Comparison of ENCODE assay signal across 47 mouse cellular contexts in genomic region chr3:124555092-124555491, GRCm38 (mm10). TPM values are rescaled to one million over a fixed set of nuclear protein-coding genes. Genes with fewer than 3 reads are reported as not detected.
"Had no signal": no experiment of that assay in that cellular context is flagged by ENCODE, and none has a peak within 500 bp of the region (broad histone marks: within the 10 kb centered on the region; RNA-seq: fewer than 3 reads in every experiment).

No protein-coding gene starts in this region.

- H3K4me3 ChIP-seq: limb, embryonic 10.5 days; limb, embryonic 12.5 days; limb, embryonic 13.5 days; limb, embryonic 15.5 days; liver, embryonic 12.5 days; liver, embryonic 13.5 days; liver, embryonic 15.5 days; lung, embryonic 15.5 days; megakaryocyte, embryonic 14.5 days; midbrain, embryonic 10.5 days; midbrain, embryonic 12.5 days; midbrain, embryonic 13.5 days; midbrain, embryonic 15.5 days; myocyte; neural tube, embryonic 12.5 days had no signal

- H3K4me2 ChIP-seq: limb, embryonic 12.5 days; limb, embryonic 13.5 days; limb, embryonic 15.5 days; liver, embryonic 11.5 days; liver, embryonic 12.5 days; liver, embryonic 13.5 days; liver, embryonic 15.5 days; lung, embryonic 14.5 days; lung, embryonic 15.5 days; midbrain, embryonic 11.5 days; midbrain, embryonic 12.5 days; midbrain, embryonic 13.5 days; midbrain, embryonic 15.5 days; neural tube, embryonic 12.5 days had no signal

- H3K9me3 ChIP-seq: limb, embryonic 10.5 days; limb, embryonic 12.5 days; limb, embryonic 13.5 days; limb, embryonic 15.5 days; liver, embryonic 12.5 days; liver, embryonic 13.5 days; liver, embryonic 15.5 days; lung, embryonic 15.5 days; megakaryocyte, embryonic 14.5 days; midbrain, embryonic 10.5 days; midbrain, embryonic 12.5 days; midbrain, embryonic 13.5 days; midbrain, embryonic 15.5 days; neural tube, embryonic 12.5 days had no signal

- ATAC-seq: liver, embryonic 12.5 days; liver, postnatal 0 days; lung, postnatal 0 days; midbrain, embryonic 13.5 days; midbrain, embryonic 15.5 days; midbrain, embryonic 16.5 days had no signal

- H3K9ac ChIP-seq: limb, embryonic 12.5 days; limb, embryonic 13.5 days; limb, embryonic 15.5 days; liver, embryonic 12.5 days; liver, embryonic 13.5 days; liver, embryonic 14.5 days; liver, embryonic 15.5 days; liver, postnatal 0 days; lung, embryonic 14.5 days; lung, embryonic 15.5 days; midbrain, embryonic 12.5 days; midbrain, embryonic 13.5 days; midbrain, embryonic 15.5 days; neural tube, embryonic 12.5 days had no signal

- H3K36me3 ChIP-seq: limb, embryonic 10.5 days; limb, embryonic 12.5 days; limb, embryonic 13.5 days; limb, embryonic 15.5 days; liver, embryonic 12.5 days; liver, embryonic 13.5 days; liver, embryonic 15.5 days; lung, embryonic 15.5 days; midbrain, embryonic 10.5 days; midbrain, embryonic 12.5 days; midbrain, embryonic 13.5 days; midbrain, embryonic 15.5 days; neural tube, embryonic 12.5 days had no signal

- H3K4me1 ChIP-seq: limb, embryonic 10.5 days; limb, embryonic 12.5 days; limb, embryonic 13.5 days; limb, embryonic 15.5 days; liver, embryonic 12.5 days; liver, embryonic 13.5 days; liver, embryonic 15.5 days; lung, embryonic 15.5 days; megakaryocyte, embryonic 14.5 days; midbrain, embryonic 10.5 days; midbrain, embryonic 12.5 days; midbrain, embryonic 13.5 days; midbrain, embryonic 15.5 days; neural tube, embryonic 12.5 days had no signal

- H3K27ac ChIP-seq: limb, embryonic 10.5 days; limb, embryonic 12.5 days; limb, embryonic 13.5 days; limb, embryonic 15.5 days; liver, embryonic 12.5 days; liver, embryonic 13.5 days; liver, embryonic 14.5 days; liver, embryonic 15.5 days; lung, embryonic 15.5 days; macrophage; midbrain, embryonic 10.5 days; midbrain, embryonic 12.5 days; midbrain, embryonic 13.5 days; midbrain, embryonic 15.5 days; neural tube, embryonic 12.5 days had no signal

- DNase-seq: left cerebral cortex, postnatal 4 days; liver; liver, embryonic 13.5 days; liver, postnatal 0 days; lung, adult 18-20 months; lung, adult 2 months; lung, embryonic 14.5 days; lung, postnatal 10 days; lung, postnatal 14 days; lung, postnatal 36 days; lung, postnatal 4 days; midbrain, embryonic 14.5 days had no signal

- H3K27me3 ChIP-seq: limb, embryonic 12.5 days; limb, embryonic 13.5 days; limb, embryonic 15.5 days; liver, embryonic 12.5 days; liver, embryonic 13.5 days; liver, embryonic 15.5 days; lung, embryonic 15.5 days; megakaryocyte, embryonic 14.5 days; midbrain, embryonic 12.5 days; midbrain, embryonic 13.5 days; midbrain, embryonic 15.5 days; neural tube, embryonic 12.5 days had no signal

RNA-seq across cellular contexts. Expression of gene 1700003H04Rik, which starts 25.8 kb away (rescaled TPM):
- total RNA-seq: left cerebral cortex, postnatal 10 days; left cerebral cortex, postnatal 14 days; left cerebral cortex, postnatal 25 days; left cerebral cortex, postnatal 36 days; left cerebral cortex, postnatal 4 days; liver, adult 2 months; megakaryocyte progenitor cell, adult 5-6 weeks; megakaryocyte, adult 5-6 weeks; megakaryocyte-erythroid progenitor cell, adult 5-6 weeks; midbrain, postnatal 0 days; monocyte, adult 5-6 weeks had no signal
- polyA plus RNA-seq: limb, embryonic 10.5 days; limb, embryonic 11.5 days; limb, embryonic 12.5 days; limb, embryonic 13.5 days; limb, embryonic 14.5 days; limb, embryonic 15.5 days; liver, adult 2 months; liver, embryonic 11.5 days; liver, embryonic 12.5 days; liver, embryonic 13.5 days; liver, embryonic 14.5 days; liver, embryonic 15.5 days; liver, embryonic 16.5 days; liver, postnatal 0 days; lung, adult 2 months; lung, embryonic 14.5 days; lung, embryonic 15.5 days; lung, embryonic 16.5 days; lung, postnatal 0 days; macrophage; midbrain, embryonic 10.5 days; midbrain, embryonic 11.5 days; midbrain, embryonic 12.5 days; midbrain, embryonic 13.5 days; midbrain, embryonic 14.5 days; midbrain, embryonic 15.5 days; midbrain, embryonic 16.5 days; midbrain, postnatal 0 days; myocyte; neural tube, embryonic 11.5 days; neural tube, embryonic 12.5 days had no signal
